Mouse (Mus musculus) mature B cell (primary cell): ENCODE results near the gene Nol12.

Experiments used
- in situ Hi-C: fragments of 300-500 bp; cut with MboI; formaldehyde crosslinking; loops from 2 replicates; pipeline ENCODE4 v1.14.3; 2019

Gene Nol12

GRCm38 (mm10) chr15:78990970-78991525 lies 56.3 kb downstream of the Nol12 start:
- in situ Hi-C loops: no loop called here

- in situ Hi-C loops: no loop called here
Observed at GRCm38 (mm10) chr15:78992235-78992634, 57.5 kb downstream of the Nol12 start.

- in situ Hi-C loops: no loop called here
Observed at GRCm38 (mm10) chr15:78992925-78993324, 58.2 kb downstream of the Nol12 start.
